Mouse (Mus musculus) neural tube, embryonic 15.5 days (tissue): ENCODE measurements around the gene Rpa3. TPM values are rescaled to one million over a fixed set of nuclear protein-coding genes. Genes with fewer than 3 reads are reported as not detected.
A peak's percentile ranks its signal among the peaks of the same experiment; 100 is the strongest.

Experiments
- ATAC-seq: fragments of 200-750 bp; cut with Nextera tagmentation; 2 replicates; pipeline ENCODE4 v1.8.0; 2017; ENCODE audit warnings: mild to moderate bottlenecking, moderate TSS enrichment, moderate library complexity; ENCODE audit not compliant: low FRiP score
- H3K27ac ChIP-seq: fragments of 300-500 bp; sonication (generic); replicated peaks from 2 replicates; pipeline ENCODE4 v1.5.1; 2015; ENCODE audit warnings: mild to moderate bottlenecking, inconsistent platforms
- H3K27me3 ChIP-seq: fragments of 300-500 bp; sonication (generic); replicated peaks from 2 replicates; pipeline ENCODE4 v1.6.1; 2015; ENCODE audit warnings: inconsistent platforms
- H3K36me3 ChIP-seq: fragments of 300-500 bp; sonication (generic); 2 replicates; pipeline ENCODE4 v1.6.1; 2015; ENCODE audit warnings: inconsistent platforms
- H3K4me1 ChIP-seq: fragments of 300-500 bp; sonication (generic); 2 replicates; pipeline ENCODE4 v1.6.1; 2015; ENCODE audit warnings: inconsistent platforms
- H3K4me2 ChIP-seq: fragments of 300-500 bp; sonication (generic); 2 replicates; pipeline ENCODE4 v1.6.1; 2015; ENCODE audit warnings: inconsistent platforms, mild to moderate bottlenecking, moderate library complexity
- H3K4me3 ChIP-seq: fragments of 300-500 bp; sonication (generic); replicated peaks from 2 replicates; pipeline ENCODE4 v1.5.1; 2015; ENCODE audit warnings: mild to moderate bottlenecking, inconsistent platforms
- H3K9ac ChIP-seq: fragments of 300-500 bp; sonication (generic); replicated peaks from 2 replicates; pipeline ENCODE4 v1.6.1; 2015; ENCODE audit warnings: mild to moderate bottlenecking, inconsistent platforms
- H3K9me3 ChIP-seq: fragments of 300-500 bp; sonication (generic); replicated peaks from 2 replicates; pipeline ENCODE4 v1.6.1; 2016; ENCODE audit warnings: inconsistent platforms
- WGBS: fragments of 180-500 bp; shearing (Covaris S2); methylation state at CpG from one replicate; pipeline ENCODE4 v1.1.7; 2015; ENCODE audit warnings: mixed read lengths; 5-methylcytosine and 5-hydroxymethylcytosine counted together
- polyA plus RNA-seq: library from polyadenylated mRNA; unstranded; fragments of >200 nt; fragmentation: Nextera tagmentation; extraction: Ambion mirVana; gene quantifications from 2 replicates; pipeline ENCODE4 v1.2.1, GENCODE M21; 2015

The Rpa3 gene
- 49.3 and 70.9 TPM in 2 replicates for polyA plus RNA-seq

DNA sequence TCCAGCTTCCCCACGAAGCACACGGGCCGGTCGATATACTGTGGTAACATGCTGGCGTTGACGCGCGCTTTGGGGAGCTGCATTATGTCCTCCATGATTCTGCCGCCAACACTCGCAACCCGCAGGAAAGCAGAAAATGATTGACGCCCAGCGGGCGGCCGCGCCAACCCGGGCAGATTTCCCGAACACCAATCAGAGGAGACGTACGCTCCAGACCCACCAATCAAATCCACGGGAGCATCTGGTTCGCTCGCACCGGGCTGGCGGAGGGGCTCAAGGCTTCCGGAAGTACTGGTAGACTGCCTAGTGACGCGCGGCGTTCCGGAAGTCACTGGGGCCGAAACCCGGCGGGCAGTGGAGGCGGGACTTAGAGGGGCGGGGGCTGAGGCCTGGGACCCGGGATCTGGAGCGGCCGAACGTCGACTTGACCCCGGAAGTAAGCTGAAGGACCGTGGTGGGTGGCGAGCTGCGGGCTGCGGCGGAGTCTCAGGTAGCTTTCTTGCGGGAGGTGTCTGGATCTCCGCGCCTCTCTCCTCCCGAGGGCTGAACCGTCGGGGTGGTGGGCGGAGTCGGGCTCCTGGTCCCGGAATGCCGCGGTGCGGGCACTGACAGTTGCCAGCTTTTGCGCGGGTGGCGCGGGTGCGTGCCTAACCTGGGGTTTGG, at the start of gene Rpa3, which contains the start of the genes Umad1 and Gm45062:
TSS of gene Rpa3 (minus strand) at position 170 of the 663 bp plus-strand sequence.
TSS of gene Umad1 (plus strand) at position 285 of the 663 bp plus-strand sequence.
TSS of gene Gm45062 (plus strand) at position 447 of the 663 bp plus-strand sequence.
- H3K9ac ChIP-seq: peak within 1 kb of the TSS; percentile 80
- ATAC-seq: peak; percentile 100
- H3K4me2 ChIP-seq: peak within 1 kb of the TSS; percentile 86
- H3K27me3 ChIP-seq: no peaks in the 10 kb centered on the region
- H3K4me3 ChIP-seq: peak within 1 kb of the TSS; percentile 65
- 0 out of 2 replicates have a peak, but pooled peaks cover 3% of the 10 kb centered on the region for H3K36me3 ChIP-seq
- peak within 1 kb of the TSS; percentile 88 for H3K27ac ChIP-seq
- no peaks in the 10 kb centered on the region for H3K9me3 ChIP-seq
- H3K4me1 ChIP-seq: peaks cover 20% of the 10 kb centered on the region
- under 1% methylated on average over 63 of the region's 64 CpGs for WGBS

GRCm38 (mm10) chr6:8307878-8308775, 49.2 kb upstream of the Rpa3 start:
- Histone ChIP-seq H3K36me3 (no peaks in the 10 kb centered on the region), H3K4me1 (peaks cover 3% of the 10 kb centered on the region; the same call in 1 of the 2 replicates), H3K9me3 (no peaks in the 10 kb centered on the region), H3K9ac (no peak overlapping the region), H3K27ac (no peak overlapping the region; the same call in 1 of the 2 replicates), H3K4me3 (no peak overlapping the region), H3K4me2 (no peak overlapping the region), H3K27me3 (no peaks in the 10 kb centered on the region)
- ATAC-seq: peak; percentile 69; the same call in 1 of the 2 replicates
- WGBS: 54% methylated on average over 6 of the region's 6 CpGs

DNA sequence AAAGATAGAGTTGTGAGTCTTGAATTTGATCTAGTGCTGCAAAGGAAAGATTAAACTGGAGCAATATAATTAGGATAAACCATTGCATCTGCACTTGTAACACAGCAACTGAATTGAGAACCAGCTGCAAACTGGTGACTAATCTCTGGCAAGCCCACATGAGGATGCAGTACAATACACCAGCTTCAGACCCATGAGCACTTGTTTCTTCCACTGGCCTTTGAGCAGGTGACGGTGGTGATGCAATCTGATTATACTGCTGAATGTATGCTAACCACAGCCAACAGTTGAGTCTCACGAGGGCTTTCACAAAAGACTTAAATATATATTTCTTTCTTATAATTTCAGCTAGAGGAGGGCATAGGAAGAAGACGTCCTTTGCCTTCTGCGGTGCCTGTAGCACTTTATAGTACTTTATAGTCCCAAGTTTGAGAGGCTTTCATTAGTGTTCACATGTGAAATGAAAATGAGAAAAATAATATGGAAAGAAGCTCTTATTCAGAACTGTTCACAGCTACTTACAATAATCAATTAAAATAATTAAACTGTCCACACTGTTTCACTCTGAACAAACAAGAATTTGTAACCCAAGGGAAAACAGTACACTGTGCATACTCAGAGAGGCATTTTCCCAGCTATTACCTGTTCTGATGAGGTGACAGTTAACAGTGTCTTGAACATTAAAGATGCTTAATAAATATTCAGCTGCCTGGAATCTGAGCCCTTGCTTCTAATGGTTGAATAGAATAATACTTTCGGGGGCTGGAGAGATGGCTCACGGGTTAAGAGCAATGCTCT, 40.3 kb upstream of the Rpa3 start:
- Histone ChIP-seq H3K9ac (no peak overlapping the region), H3K36me3 (no peaks in the 10 kb centered on the region), H3K27ac (no peak overlapping the region), H3K4me2 (no peak overlapping the region), H3K9me3 (no peaks in the 10 kb centered on the region), H3K27me3 (no peaks in the 10 kb centered on the region), H3K4me1 (no peaks in the 10 kb centered on the region), H3K4me3 (no peak overlapping the region)
- WGBS: 74% methylated on average over 6 of the region's 6 CpGs
- no peak for ATAC-seq

GRCm38 (mm10) chr6:8294048-8294784, 35.2 kb upstream of the Rpa3 start:
- no peak for ATAC-seq
- H3K27me3 ChIP-seq: no peaks in the 10 kb centered on the region

DNA sequence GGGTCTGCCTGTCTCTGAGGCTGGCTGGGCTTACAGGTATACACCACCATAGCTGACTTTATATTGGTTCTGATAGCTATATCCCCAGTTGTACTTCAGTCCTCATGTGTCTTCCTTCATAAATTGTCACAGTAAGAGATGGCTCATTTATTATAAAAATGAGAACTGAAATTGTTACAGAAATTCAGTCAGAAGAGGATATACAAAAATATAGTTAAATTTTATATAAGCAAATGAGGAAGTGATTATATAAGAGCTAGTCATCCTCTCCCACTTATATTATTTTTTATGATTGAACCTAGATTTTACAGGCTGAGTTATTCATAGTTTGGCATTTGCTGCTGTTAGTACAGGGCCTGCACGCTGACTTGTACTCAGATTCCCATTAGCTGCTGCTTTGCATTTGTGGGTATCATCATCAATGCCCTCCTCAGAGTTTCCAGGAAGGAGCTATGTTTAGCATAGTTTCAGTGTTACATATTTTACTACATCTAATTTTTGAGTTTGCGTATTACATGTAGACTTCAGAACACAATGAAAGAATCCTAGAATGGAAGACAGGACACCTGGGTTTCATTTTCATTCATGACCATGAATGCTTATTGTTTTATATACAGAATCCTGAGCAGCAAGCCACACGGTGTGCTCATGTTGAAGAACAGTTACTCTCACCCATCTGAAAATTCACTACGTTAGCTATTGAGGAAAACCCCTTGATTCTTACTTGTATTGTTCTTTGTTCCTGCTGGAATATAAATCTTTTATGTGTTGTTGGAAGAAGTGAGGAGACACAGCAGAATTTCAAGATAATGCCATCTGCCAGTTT, 30.0 kb upstream of the Rpa3 start:
- Histone ChIP-seq H3K27ac (no peak overlapping the region), H3K36me3 (0 out of 2 replicates have a peak, but pooled peaks cover 3% of the 10 kb centered on the region), H3K9ac (no peak overlapping the region), H3K27me3 (no peaks in the 10 kb centered on the region), H3K4me1 (no peaks in the 10 kb centered on the region), H3K4me3 (no peak overlapping the region), H3K4me2 (no peak overlapping the region), H3K9me3 (no peaks in the 10 kb centered on the region)
- 65% methylated on average over 4 of the region's 4 CpGs for WGBS
- no peak for ATAC-seq

More at GRCm38 (mm10) chr6:8294048-8294784, 35.2 kb upstream of the Rpa3 start:
- Histone ChIP-seq H3K27ac (no peak overlapping the region), H3K4me3 (no peak overlapping the region), H3K36me3 (no peaks in the 10 kb centered on the region), H3K4me1 (no peaks in the 10 kb centered on the region), H3K9ac (no peak overlapping the region), H3K4me2 (no peak overlapping the region), H3K9me3 (no peaks in the 10 kb centered on the region)
- 89% methylated on average over 4 of the region's 4 CpGs for WGBS

DNA sequence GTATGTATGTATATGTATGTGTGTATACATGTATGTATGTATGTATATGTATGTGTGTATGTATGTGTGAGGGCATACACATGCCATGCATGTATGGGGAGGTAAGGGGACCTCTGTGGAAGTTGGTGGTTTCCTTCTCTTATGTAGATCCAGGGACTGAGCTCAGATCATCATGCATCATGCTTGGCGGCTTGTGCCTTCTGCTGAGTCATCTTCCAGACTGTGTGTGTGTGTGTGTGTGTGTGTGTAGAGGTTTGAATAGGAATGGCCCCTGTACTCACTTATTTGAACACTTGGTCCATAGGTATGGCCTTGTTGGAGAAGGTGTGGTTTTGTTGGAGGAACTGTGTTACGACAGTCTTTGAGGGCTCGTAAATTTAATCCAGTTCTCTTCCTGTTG, 27.2 kb upstream of the Rpa3 start:
- WGBS: 99% methylated on average over 3 of the region's 3 CpGs
- no peaks in the 10 kb centered on the region for H3K9me3 ChIP-seq
- no peaks in the 10 kb centered on the region for H3K27me3 ChIP-seq
- H3K4me3 ChIP-seq: no peak overlapping the region
- no peak overlapping the region for H3K4me2 ChIP-seq
- H3K27ac ChIP-seq: no peak overlapping the region
- H3K9ac ChIP-seq: no peak overlapping the region
- no peaks in the 10 kb centered on the region for H3K4me1 ChIP-seq
- 0 out of 2 replicates have a peak, but pooled peaks cover 3% of the 10 kb centered on the region for H3K36me3 ChIP-seq
- no peak for ATAC-seq

- no peak overlapping the region for H3K4me2 ChIP-seq
- no peaks in the 10 kb centered on the region for H3K4me1 ChIP-seq
- no peak overlapping the region for H3K9ac ChIP-seq
- no peaks in the 10 kb centered on the region for H3K27me3 ChIP-seq
- no peak overlapping the region for H3K27ac ChIP-seq
- 75% methylated on average over 3 of the region's 3 CpGs for WGBS
- H3K4me3 ChIP-seq: no peak overlapping the region
- 0 out of 2 replicates have a peak, but pooled peaks cover 3% of the 10 kb centered on the region for H3K36me3 ChIP-seq
- no peak for ATAC-seq
- no peaks in the 10 kb centered on the region for H3K9me3 ChIP-seq
Measured at GRCm38 (mm10) chr6:8285401-8285960, 26.5 kb upstream of the Rpa3 start.

DNA sequence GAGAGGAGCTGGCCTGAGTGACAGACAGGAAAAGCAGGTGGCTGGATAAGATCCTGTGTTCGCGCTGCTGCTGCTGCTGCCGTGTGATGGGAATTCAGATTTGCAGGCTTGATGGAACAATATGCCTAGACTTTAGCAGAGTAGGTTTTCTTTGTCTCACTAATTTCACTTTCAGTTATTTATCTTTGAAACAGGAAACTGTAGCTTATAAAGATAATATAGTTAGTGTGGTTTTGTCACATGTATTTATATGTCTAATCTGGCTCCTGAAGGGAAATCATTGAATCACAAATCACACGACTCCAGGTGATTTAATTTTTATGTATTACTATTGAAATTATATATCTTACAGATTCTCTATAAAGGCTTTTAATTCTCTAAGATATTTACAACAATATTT, 24.3 kb upstream of the Rpa3 start:
- ATAC-seq: no peak
- Histone ChIP-seq H3K9me3 (no peaks in the 10 kb centered on the region), H3K27me3 (no peaks in the 10 kb centered on the region), H3K9ac (no peak overlapping the region), H3K36me3 (peaks cover 3% of the 10 kb centered on the region; the same call in 1 of the 2 replicates), H3K27ac (no peak overlapping the region), H3K4me1 (no peaks in the 10 kb centered on the region), H3K4me2 (no peak overlapping the region), H3K4me3 (no peak overlapping the region)
- WGBS: 88% methylated on average over 4 of the region's 4 CpGs

DNA sequence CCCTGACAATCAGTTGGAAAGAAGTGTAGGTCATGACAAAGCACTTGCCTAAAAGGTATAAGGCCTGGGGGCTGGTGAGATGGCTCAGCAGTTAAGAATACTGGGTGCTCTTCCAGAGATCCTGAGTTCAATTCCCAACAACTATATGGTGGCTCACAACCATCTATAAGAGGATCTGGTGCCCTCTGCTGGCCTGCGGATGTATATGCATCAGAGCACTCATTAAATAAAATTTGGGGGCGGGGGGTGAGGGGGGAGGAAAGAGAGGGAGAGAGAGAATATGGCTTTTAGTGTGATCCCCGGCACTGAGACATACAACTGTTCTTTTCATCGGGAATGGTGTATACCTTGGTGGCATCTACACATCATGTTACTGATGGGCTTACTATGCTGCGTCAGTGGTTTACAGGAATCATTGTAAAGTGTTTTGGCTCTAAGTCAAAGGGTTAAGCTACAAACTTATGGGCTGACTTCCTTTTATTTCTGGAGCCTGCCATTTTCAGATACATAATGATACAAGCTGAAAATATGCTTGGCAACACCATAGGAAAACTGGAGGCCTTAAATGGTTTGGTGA, 19.5 kb upstream of the Rpa3 start:
- Histone ChIP-seq H3K4me3 (no peak overlapping the region), H3K9me3 (no peaks in the 10 kb centered on the region), H3K36me3 (no peaks in the 10 kb centered on the region; the same call in 1 of the 2 replicates), H3K4me2 (no peak overlapping the region), H3K9ac (no peak overlapping the region), H3K4me1 (no peaks in the 10 kb centered on the region), H3K27ac (no peak overlapping the region), H3K27me3 (no peaks in the 10 kb centered on the region)
- 76% methylated on average over 5 of the region's 5 CpGs for WGBS
- ATAC-seq: no peak
